Mouse (Mus musculus): ENCODE results near the gene Id4. TPM values are rescaled to one million over a fixed set of nuclear protein-coding genes. Genes with fewer than 3 reads are reported as not detected.
A peak's percentile ranks its signal among the peaks of the same experiment; 100 is the strongest.

Gene Id4
- polyA plus RNA-seq, 1 experiment: 2.2 TPM

DNA sequence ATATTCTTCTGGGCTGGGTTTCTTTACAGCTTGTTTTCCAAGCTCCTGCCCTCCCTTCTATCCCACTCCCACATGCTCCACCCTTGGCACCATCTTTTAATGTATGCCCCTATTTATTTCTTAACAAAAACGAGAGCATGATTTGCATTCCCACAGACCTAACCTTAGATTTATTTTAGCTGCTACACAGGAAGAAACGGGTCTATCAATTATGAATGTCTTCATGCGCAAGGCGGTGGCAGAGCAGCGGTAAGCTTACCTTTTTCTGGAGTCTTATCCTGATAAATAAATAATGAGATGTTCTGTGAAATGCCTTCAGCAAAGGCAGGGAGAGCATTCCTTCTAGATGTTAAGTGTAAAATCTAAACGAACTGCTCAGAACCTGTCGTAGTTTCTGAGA, 24.2 kb upstream of the Id4 start:
- TF ChIP-seq POLR2A (IDR thresholded peaks at IDR 0.05; ENCODE audit: control insufficient read depth, extremely low read depth, insufficient read depth, low read length, poor library complexity) (no peak), CTCF (IDR thresholded peaks at IDR 0.05; ENCODE audit: borderline replicate concordance, control insufficient read depth, extremely low read depth, insufficient read depth, low read length, poor library complexity) (no peak)
- Histone ChIP-seq H3K36me3 (ENCODE audit: control insufficient read depth, insufficient read depth, low read length) (no peaks in the 10 kb centered on the region), H3K4me1 (replicated peaks; ENCODE audit: control insufficient read depth, insufficient read depth, low read length) (no peaks in the 10 kb centered on the region), H3K27ac (ENCODE audit: control insufficient read depth, insufficient read depth, low read length) (no peak overlapping the region), H3K4me3 (ENCODE audit: control insufficient read depth, insufficient read depth, low read length) (no peak overlapping the region), H3K27me3 (ENCODE audit: control insufficient read depth, insufficient read depth, low read length) (no peaks in the 10 kb centered on the region)
- DNase-seq: no peak
- WGBS: 85% methylated on average over 7 of the region's 7 CpGs

DNA sequence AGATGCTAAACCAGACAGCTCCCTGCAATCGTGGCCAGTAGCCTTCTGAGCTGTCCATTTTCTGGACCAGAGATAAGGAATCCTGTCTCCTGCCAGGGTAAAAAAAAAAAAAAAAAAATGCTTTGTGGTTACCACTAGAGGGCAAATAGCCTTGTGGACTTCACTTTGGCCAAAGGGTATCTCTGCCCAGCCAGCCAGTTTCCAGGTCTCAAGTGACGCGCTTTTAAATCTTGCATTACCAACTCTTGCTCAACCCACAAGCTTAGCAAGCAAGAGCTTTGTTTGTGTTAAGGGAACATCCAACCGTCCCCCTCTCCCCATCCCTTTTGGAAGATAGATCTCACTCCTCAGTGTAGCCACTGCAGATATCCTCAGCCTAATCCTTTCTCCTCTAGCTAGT, 23.5 kb upstream of the Id4 start:
- H3K4me1 ChIP-seq (replicated peaks; ENCODE audit: control insufficient read depth, insufficient read depth, low read length): no peaks in the 10 kb centered on the region
- no peaks in the 10 kb centered on the region for H3K27me3 ChIP-seq (ENCODE audit: control insufficient read depth, insufficient read depth, low read length)
- no peak overlapping the region for H3K27ac ChIP-seq (ENCODE audit: control insufficient read depth, insufficient read depth, low read length)
- no peak overlapping the region for H3K4me3 ChIP-seq (ENCODE audit: control insufficient read depth, insufficient read depth, low read length)
- DNase-seq: no peak
- TF ChIP-seq CTCF (IDR thresholded peaks at IDR 0.05; ENCODE audit: borderline replicate concordance, control insufficient read depth, extremely low read depth, insufficient read depth, low read length, poor library complexity): no peak
- no peak for TF ChIP-seq POLR2A (IDR thresholded peaks at IDR 0.05; ENCODE audit: control insufficient read depth, extremely low read depth, insufficient read depth, low read length, poor library complexity)
- no peaks in the 10 kb centered on the region for H3K36me3 ChIP-seq (ENCODE audit: control insufficient read depth, insufficient read depth, low read length)
- WGBS: 32% methylated on average over 4 of the region's 4 CpGs

DNA sequence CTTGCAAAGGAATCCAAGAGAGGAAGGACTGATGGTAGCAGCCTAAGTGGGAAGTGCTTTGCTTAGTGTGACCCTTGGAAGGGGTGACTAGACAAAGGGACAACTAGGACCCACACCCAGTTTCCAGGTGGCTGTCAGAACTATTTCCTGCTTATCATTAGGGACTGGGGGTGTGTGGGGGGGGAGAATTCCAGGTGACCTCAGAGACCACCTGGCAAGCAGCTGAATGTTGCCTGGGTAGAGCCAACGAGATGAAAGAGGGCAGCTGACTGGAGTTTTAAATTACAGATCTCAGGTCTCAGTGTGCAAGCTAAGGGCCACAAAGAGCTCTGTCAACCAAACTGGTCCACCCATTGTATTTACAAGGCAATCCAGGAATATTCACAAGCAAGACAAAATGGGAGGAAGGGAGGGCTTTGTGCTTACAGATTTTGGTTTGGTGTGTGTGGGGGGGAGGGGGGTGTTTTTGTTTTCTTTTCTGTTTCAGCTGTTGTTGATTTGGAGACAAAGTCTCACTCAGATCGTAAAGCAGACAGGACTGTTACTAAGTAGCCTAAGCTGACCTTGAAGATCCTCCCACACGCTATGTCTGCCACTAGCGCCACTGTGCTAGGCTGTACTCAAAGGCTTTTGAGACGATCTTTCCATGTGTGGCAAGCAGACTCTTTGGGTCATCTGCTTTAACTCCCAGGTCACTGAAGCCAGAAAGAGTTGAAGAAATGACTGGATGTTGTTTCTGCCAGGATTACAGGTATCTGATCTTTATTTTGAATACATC, 15.6 kb upstream of the Id4 start:
- no peak overlapping the region for H3K4me3 ChIP-seq (ENCODE audit: control insufficient read depth, insufficient read depth, low read length)
- TF ChIP-seq CTCF (IDR thresholded peaks at IDR 0.05; ENCODE audit: borderline replicate concordance, control insufficient read depth, extremely low read depth, insufficient read depth, low read length, poor library complexity) (no peak), POLR2A (IDR thresholded peaks at IDR 0.05; ENCODE audit: control insufficient read depth, extremely low read depth, insufficient read depth, low read length, poor library complexity) (no peak)
- DNase-seq: no peak
- H3K4me1 ChIP-seq (replicated peaks; ENCODE audit: control insufficient read depth, insufficient read depth, low read length): no peaks in the 10 kb centered on the region
- H3K36me3 ChIP-seq (ENCODE audit: control insufficient read depth, insufficient read depth, low read length): no peaks in the 10 kb centered on the region
- no peaks in the 10 kb centered on the region for H3K27me3 ChIP-seq (ENCODE audit: control insufficient read depth, insufficient read depth, low read length)
- no peak overlapping the region for H3K27ac ChIP-seq (ENCODE audit: control insufficient read depth, insufficient read depth, low read length)
- 64% methylated on average over 5 of the region's 5 CpGs for WGBS

DNA sequence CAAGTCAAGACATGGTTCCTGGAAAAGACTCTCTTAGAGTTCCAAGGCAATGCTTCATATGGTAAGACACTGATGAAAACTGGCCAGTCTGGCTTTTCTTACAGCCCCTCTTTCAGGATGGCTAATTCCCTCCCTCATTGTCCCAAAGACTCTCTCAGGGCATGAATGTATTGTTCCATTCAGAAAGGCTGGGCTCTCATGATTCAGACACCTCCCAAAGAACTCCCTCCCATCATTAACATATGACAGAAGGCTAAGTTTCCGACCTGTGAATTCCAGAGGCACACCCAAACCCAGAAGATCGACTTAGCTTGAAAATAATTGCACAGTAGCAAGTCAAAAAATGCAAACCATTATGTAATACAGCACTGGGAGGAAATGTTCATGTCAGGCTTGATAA, 8.5 kb upstream of the Id4 start:
- Histone ChIP-seq H3K4me1 (replicated peaks; ENCODE audit: control insufficient read depth, insufficient read depth, low read length) (no peaks in the 10 kb centered on the region), H3K36me3 (ENCODE audit: control insufficient read depth, insufficient read depth, low read length) (no peaks in the 10 kb centered on the region), H3K27ac (ENCODE audit: control insufficient read depth, insufficient read depth, low read length) (no peak overlapping the region), H3K27me3 (ENCODE audit: control insufficient read depth, insufficient read depth, low read length) (no peaks in the 10 kb centered on the region), H3K4me3 (ENCODE audit: control insufficient read depth, insufficient read depth, low read length) (no peak overlapping the region)
- DNase-seq: no peak
- TF ChIP-seq CTCF (IDR thresholded peaks at IDR 0.05; ENCODE audit: borderline replicate concordance, control insufficient read depth, extremely low read depth, insufficient read depth, low read length, poor library complexity) (no peak), POLR2A (IDR thresholded peaks at IDR 0.05; ENCODE audit: control insufficient read depth, extremely low read depth, insufficient read depth, low read length, poor library complexity) (no peak)
- WGBS: 76% methylated on average over 2 of the region's 2 CpGs

DNA sequence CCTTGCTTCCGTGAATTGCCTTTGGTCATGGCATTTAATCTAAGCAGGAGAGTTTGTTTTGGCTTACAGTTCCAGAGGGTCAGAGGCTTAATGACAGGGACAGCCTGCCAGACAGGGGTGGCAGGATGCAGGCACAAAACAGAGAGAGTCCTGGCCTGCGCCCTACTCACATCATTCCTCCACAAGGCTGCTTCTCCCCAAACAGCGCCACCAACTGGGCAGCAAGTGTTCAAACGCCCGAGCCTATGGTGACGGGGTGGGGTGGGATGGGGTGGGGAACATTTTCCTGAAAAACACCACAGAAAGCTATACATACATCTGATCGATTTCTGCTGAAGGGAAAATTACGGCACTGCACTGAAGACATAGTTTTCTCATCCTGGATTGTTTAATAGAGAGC, 6.0 kb upstream of the Id4 start:
- TF ChIP-seq POLR2A (IDR thresholded peaks at IDR 0.05; ENCODE audit: control insufficient read depth, extremely low read depth, insufficient read depth, low read length, poor library complexity) (no peak), CTCF (IDR thresholded peaks at IDR 0.05; ENCODE audit: borderline replicate concordance, control insufficient read depth, extremely low read depth, insufficient read depth, low read length, poor library complexity) (no peak)
- Histone ChIP-seq H3K27ac (ENCODE audit: control insufficient read depth, insufficient read depth, low read length) (no peak overlapping the region), H3K4me1 (replicated peaks; ENCODE audit: control insufficient read depth, insufficient read depth, low read length) (no peaks in the 10 kb centered on the region), H3K27me3 (ENCODE audit: control insufficient read depth, insufficient read depth, low read length) (no peaks in the 10 kb centered on the region), H3K4me3 (ENCODE audit: control insufficient read depth, insufficient read depth, low read length) (no peak overlapping the region), H3K36me3 (ENCODE audit: control insufficient read depth, insufficient read depth, low read length) (no peaks in the 10 kb centered on the region)
- WGBS: 85% methylated on average over 8 of the region's 8 CpGs
- no peak for DNase-seq

DNA sequence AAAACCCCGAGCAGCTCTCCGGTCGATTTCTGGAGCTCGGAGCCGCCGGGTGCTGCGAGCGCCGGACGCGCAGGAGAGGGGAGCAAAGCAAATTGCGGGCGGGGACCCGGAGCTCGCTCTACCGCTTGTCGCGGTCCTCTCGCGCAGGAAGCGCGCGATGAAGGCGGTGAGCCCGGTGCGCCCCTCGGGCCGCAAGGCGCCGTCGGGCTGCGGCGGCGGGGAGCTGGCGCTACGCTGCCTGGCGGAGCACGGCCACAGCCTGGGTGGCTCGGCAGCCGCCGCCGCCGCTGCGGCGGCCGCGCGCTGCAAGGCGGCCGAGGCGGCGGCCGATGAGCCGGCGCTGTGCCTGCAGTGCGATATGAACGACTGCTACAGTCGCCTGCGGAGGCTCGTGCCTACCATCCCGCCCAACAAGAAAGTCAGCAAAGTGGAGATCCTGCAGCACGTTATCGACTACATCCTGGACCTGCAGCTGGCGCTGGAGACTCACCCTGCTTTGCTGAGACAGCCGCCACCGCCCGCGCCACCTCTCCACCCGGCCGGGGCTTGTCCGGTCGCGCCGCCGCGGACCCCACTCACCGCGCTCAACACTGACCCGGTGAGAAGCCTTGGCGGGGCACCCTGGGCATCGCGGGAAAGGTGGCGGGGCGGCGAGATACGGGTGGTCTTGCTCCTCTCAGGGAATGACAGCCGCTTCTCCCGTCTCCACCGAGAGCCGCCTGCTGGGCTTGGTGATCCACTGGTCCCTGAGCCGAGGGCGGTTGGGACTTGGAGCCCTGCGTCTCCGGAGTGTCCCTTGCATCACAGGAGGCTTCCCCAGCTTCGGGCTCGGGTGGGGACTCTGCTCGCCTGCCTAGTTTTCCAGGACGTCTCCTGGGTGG, 553 bp downstream of the Id4 start:
- DNase-seq: no peak

More for the DNA sequence above, 553 bp downstream of the Id4 start:
- H3K4me3 ChIP-seq (ENCODE audit: control insufficient read depth, insufficient read depth, low read length): peak overlapping the region; percentile 30
- H3K27me3 ChIP-seq (ENCODE audit: control insufficient read depth, insufficient read depth, low read length): peaks cover 9% of the 10 kb centered on the region; the same call in 1 of the 2 replicates
- H3K27ac ChIP-seq (ENCODE audit: control insufficient read depth, insufficient read depth, low read length): no peak overlapping the region
- H3K4me1 ChIP-seq (replicated peaks; ENCODE audit: control insufficient read depth, insufficient read depth, low read length): no peaks in the 10 kb centered on the region
- H3K36me3 ChIP-seq (ENCODE audit: control insufficient read depth, insufficient read depth, low read length): no peaks in the 10 kb centered on the region
- 1% methylated on average over 98 of the region's 98 CpGs for WGBS
- no peak for TF ChIP-seq POLR2A (IDR thresholded peaks at IDR 0.05; ENCODE audit: control insufficient read depth, extremely low read depth, insufficient read depth, low read length, poor library complexity)
- no peak for TF ChIP-seq CTCF (IDR thresholded peaks at IDR 0.05; ENCODE audit: borderline replicate concordance, control insufficient read depth, extremely low read depth, insufficient read depth, low read length, poor library complexity)
